Mouse (Mus musculus) frontal cortex, adult (tissue): ENCODE results near the gene Psmd3.
A peak's percentile ranks its signal among the peaks of the same experiment; 100 is the strongest.
"Not testable (repeated sequence)": the region's sequence is repeated elsewhere in the genome, so short reads cannot be mapped to it uniquely, and the experiment has no call there.

Experiments
- ATAC-seq: cut with Nextera tagmentation; 2 replicates; pipeline ENCODE4 v1.9.2; 2017; ENCODE audit warnings: mild to moderate bottlenecking, moderate library complexity, mixed read lengths; ENCODE audit not compliant: low TSS enrichment

Gene Psmd3

DNA sequence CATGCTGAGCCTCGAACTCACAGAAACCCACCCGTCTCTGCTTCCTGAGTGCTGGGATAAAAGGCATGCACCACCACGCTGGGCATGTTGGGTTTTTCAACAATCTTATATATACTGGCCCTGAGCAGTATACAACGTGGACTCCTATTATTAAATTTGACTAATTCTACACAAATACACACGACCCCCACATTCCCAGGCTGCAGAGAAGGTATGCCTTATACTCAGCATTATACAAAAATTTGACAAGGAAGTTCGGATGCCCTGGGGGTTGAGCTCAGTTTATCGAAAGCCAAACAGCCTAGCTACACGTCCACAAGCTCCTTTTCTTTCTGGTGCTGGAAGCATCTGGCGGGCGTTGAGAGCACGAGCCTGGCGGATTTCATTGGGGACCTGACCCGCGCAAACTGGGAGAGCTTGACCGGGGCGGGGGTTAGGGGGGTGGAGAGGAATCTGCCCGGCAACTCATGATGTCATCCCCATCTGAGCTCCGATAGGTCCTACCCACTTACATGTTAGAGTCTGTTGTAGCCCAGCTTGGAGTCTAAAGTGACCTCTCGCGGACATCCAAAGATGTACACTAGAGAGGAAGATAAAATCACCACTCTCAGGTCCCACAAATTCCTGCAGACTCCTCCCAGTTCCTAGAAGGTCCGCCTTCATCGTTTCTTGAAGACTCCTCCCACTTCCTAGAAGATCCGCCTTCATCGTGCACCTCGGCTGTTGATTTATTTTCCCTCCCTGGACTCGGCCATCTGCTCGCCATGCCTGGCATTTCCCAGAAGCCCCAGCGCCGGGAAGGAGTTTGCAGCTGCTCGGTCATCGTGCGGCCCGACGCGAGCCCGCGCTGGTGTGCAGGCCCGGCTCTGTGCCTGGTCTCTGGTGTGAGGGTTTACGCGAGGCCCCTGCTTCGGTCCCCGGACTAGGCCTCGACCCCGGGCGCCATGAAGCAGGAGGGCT lies at the start of gene Psmd3:
Gene Psmd3, plus strand, starts transcription at position 769 of the 960 bp plus-strand sequence.
- peak; percentile 94 for ATAC-seq

DNA sequence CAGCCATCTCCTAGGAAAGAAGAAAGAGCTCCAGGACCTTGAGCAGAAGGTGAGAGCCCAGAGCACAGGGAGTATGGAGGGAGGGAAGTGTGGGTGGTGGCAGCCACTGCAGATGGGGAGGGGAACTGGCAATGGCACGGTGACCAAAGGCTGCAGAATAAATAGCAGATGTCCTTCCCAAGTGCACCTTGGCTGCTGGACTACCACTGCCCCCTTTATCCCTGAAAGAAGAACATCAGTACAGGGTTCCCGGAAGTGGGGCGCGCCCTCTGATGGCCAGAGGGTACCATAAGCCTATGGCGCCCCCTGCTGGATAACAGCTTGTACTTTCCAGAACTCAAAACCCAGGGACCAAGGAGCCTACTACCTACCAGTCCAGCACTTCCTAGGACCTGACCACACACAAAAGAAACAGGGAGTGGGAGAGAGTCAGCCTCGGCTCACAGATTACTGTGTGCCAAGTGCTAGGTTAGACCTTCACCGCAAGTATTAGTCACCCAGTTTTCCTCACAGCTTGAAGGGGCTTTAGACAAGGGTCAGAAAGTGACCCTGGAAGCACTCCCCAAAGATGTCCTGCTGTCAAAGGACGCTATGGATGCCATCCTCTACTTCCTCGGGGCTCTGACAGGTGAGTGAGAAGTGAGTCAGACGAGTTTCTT lies 46.9 kb upstream of the Psmd3 start:
- ATAC-seq, result peak; percentile 69; the same call in 1 of the 2 replicates

DNA sequence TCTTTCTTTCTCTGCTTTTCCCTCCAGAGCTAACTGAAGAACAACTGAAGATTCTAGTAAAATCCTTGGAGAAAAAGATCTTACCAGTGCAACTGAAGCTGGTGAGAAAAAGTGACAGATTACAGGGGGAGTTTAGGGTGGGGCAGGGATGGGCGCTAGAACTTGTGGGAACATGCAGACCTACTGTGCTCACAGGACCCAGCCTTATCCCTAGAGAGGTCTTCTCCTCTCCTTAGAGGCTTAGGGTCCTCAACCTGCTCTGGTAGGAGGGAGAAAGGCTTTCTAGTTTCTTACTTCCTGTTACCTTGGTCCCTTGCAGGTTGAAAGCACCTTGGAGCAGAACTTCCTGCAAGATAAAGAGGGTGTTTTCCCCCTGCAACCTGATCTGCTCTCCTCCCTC lies 44.9 kb upstream of the Psmd3 start:
- no peak for ATAC-seq

DNA sequence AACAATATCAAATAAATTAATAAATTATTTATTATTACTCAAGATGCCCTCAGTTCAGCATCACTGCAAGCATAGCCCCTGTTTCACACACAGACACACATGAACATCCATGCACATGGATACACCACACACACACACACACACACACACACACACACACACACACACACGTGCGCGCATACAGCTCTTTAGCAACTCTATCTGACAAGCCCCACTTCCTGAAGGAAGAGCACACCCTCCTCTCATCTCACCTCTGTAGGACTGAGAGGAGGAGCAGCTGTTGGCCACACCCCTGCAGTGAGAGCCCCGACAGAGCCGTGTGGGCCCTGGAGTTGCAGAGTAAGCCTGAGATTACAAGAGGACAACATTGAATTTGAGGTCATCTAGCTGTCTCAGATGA lies 42.3 kb upstream of the Psmd3 start:
- ATAC-seq, result no peak

DNA sequence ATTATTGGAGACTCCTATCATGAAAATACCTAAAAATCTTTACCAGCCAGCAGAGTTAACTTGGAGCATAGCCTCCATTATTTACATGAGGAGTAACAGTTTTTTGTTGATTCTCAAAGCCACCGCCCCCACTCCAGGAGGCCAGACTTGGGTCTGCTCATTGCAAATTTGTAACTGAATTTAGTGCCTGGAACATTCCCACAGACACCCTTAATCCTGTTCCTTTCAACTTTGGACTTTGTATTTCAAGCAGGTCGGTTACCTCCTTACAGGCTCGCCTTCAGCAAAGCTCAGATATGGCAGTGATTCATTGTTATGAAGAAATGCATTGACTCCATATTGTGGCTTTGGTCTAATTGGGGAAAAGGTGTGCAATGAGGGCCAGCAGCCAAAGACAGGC lies 37.6 kb upstream of the Psmd3 start:
- ATAC-seq, result no peak

DNA sequence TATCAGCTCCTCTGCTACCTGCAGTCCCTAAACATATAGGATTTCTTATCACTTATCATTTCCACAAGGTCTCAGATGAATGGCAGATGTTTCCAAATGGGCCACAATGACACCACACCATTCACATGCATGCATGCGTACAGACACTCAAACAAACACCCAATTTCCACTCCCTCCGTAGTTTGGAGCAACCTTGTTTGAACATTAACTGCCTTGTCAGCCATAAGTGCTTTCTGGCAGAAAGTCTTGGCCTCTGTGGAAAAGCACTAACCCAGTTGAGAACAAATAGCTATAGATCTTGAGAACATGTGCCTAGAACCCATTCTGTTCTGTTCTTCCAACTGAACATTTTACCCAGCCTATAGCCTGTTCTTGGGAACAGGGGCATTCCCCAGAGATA lies 36.4 kb upstream of the Psmd3 start:
- ATAC-seq, result no peak

DNA sequence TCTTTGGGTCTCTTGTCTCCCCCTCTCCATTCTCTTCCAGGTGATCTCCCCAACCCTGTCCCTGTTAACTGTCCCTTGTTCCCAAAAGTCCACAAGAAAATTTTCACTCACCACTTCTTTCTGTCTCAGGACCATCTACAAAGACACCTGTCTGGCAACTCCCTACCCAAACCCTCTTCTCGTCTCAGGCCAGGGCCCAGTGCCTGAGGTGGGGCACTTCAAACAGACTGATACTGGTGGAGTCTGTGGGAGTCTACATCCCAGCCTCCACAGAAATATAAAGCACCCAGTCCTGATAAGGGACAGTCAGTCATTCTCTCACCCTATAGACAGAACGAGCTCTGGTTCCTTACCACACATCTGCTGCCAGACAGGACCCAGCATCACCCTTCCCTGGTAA lies 35.9 kb upstream of the Psmd3 start, which contains the start of gene Gsdma2:
Gene Gsdma2, plus strand, starts transcription at position 301 of the 400 bp plus-strand sequence.
- no peak for ATAC-seq

DNA sequence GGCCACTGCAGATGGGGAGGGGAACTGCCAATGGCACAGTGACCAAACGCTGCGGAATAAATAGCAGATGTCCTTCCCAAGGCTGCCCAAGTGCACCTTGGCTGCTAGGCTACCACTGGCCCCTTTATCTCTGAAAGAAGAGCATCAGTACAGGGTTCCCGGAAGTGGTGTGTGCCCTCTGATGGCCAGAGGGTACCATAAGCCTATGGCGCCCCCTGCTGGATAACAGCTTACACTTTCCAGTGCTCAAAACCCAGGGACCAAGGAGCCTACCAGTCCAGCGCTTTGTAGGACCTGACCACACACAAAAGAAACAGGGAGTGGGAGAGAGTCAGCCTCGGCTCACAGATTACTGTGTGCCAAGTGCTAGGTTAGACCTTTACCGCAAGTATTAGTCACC lies 27.3 kb upstream of the Psmd3 start:
- not testable (repeated sequence) for ATAC-seq

DNA sequence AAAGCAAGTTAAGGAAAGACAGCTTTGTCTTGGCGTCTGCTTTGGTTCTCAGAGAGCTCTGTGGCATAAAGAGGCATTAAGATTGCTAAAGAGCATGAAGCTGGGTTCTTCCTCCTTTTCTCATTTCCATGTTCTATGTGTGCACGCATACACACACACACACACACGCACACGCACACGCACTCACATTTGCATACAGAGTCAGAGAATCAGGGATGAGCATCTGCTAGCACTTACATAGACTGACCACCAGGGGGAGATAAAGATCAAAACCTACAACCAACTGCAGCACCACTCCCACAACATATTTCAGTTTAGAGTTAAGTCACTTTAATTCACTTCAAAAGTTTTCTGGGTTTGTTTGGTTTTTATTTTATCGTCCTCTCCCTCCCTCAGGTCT lies 21.8 kb upstream of the Psmd3 start:
- ATAC-seq, result peak; percentile 83

DNA sequence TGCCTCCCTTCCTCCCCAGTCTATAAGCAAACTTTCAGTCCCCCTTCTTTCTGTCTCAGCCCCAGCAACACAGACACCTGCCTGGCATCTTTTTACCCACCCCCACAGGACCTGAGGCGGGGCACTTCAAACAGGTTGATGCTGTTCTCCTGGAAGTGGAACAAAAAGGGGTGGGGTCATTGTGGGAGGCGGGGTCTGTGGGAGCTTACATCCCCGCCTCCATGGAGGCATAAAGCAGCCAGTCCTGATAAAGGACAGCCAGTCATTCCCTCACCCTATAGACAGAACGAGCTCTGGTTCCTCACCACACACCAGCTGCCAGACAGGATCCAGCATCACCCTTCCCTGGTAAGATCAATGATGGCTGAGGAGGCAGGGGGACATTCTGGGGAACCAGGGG lies 18.3 kb upstream of the Psmd3 start, which contains the start of gene Gsdma:
Gene Gsdma, plus strand, starts transcription at position 261 of the 400 bp plus-strand sequence.
- ATAC-seq, result no peak

DNA sequence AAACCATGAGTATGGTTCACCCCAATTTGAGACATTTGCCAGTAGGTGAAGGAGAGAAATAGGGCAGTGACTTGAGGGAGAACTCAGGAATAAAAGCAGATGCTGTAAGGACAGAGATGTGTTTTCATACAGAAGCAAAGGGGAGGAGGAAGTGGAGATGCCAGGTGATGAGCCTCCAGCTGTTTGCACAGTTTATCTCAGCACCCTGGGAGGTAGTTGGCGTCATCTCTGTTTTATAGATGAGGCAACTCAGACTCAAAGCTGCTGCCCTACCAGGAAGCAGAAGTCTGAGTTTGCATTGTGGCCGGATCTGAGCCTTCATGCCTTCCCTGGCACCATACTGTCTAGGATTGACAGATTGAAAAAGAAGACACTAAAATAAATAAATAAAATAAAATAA lies 13.4 kb upstream of the Psmd3 start:
- ATAC-seq, result no peak

DNA sequence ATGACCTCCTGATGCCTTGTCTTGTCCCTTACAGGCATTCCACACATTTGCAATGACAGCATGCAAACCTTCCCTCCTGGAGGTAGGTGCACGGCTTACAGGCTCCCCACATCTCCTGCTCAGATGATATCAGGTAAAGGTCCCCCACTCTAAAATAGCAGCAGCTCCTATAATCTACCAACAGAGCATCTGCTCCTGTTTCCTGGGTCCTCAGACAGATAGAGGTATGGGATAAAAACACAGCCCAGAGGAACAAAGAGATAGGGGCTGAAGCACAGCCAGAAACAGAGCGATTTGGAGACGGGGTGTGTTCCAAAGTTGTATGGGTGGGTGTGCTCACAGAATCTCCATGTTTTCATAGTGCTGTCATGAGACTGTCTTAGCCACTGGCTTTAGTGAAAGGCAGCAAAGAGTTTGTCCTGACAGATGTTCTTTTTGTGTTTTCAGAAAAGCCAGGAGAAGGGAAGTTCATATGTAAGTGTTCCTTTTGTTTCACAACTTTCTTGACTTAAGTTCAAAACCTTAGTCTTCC lies 11.0 kb upstream of the Psmd3 start:
- ATAC-seq, result no peak

DNA sequence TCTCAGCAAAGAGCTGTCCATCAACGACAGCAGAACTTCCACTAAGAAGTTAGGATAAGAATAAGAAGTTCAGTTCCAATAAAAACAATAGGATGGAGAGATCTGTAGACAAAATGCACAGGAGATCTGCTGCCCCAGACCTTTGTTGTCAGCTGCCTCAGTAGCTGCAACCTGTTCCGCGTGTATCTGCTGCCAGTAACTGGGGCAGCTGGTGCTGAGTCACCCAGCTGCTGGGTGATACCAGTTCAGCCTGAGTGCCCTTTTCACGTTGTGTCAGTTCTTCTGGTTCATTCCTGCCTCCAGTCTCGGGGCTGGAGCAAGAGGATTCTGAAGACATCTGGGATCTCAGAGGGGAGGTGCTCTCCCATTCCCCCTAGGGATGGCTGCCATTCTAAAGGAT lies 10.5 kb upstream of the Psmd3 start:
- ATAC-seq, result no peak

DNA sequence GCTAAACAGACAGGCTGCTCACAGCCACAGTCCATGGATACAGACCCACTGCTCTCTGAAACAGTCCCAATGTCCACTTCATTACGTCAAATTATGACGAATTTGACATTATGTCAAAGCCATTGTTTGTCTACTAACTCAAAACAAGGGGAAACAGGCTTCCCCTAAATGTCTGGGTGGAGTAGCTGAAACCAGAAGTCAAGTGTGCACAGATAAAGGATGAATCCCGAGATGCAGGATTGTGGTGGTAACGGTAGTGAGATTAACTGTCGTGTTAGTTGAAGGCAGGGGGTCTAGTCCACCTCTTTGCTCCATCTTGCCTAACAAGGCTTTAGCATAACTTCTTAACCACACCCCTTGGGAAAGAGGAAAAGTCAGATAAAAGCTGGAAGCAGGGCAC lies 9.9 kb upstream of the Psmd3 start:
- ATAC-seq, result no peak

DNA sequence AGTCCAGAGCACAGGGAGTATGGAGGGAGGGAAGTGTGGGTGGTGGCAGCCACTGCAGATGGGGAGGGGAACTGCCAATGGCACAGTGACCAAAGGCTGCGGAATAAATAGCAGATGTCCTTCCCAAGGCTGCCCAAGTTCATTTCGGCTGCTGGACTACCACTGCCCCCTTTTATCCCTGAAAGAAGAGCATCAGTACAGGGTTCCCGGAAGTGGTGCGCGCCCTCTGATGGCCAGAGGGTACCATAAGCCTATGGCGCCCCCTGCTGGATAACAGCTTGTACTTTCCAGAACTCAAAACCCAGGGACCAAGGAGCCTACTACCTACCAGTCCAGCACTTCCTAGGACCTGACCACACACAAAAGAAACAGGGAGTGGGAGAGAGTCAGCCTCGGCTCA lies 9.2 kb upstream of the Psmd3 start:
- ATAC-seq, result peak; percentile 85

DNA sequence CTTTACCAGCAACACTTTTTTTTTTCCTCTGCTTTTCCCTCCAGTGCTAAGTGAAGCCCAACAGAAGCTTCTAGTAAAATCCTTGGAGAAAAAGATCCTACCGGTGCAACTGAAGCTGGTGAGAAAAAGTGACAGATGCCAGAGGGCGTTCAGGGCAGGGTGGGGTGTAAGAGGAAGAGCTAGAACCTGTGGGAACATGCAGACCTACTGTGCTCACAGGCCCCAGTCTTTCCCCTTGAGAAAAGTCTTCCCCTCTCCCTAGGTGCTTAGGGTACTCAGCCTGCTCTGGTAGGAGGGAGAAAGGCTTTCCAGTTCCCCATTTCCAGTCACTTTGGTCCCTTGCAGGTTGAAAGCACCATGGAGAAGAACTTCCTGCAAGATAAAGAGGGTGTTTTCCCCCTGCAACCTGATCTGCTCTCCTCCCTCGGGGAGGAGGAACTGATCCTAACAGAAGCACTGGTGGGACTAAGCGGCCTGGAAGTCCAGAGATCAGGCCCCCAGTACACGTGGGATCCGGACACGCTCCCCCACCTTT lies 6.5 kb upstream of the Psmd3 start:
- no peak for ATAC-seq

DNA sequence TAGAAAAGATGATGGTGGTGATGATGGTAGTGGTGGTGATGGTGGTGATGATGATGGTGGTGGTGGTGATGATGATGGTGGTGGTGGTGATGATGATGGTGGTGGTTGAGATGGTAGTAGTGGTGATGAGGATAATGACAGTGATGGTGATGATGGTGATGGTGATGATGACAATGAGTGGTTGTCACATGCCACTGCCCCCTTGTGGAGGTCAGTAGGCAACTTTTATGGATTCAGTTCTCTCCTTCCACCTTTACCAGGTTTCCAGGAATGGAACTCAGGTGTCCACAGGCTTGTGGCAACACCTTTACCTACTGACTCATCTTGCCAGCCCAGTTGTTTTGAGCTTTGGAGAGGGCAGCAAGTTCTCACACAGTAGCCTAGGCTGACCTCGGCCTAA lies 2.3 kb upstream of the Psmd3 start:
- no peak for ATAC-seq

DNA sequence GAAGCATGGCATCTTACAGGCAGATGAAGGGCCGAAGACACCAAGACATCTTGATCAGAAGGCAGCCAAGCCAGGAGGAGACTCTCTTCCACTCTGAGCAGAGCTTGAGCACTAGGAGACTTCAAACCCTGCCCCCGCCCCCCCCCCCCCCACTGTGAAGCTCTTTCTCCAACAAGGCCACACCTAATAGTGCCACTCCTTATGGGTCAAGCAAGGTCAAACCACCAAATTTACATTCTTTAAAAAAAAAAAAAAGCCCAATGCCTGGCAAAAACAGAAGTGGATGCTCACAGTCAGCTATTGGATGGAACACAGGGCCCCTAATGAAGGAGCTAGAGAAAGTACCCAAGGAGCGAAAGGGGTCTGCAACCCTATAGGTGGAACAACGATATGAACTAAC lies 1.8 kb upstream of the Psmd3 start:
- ATAC-seq, result not testable (repeated sequence)

DNA sequence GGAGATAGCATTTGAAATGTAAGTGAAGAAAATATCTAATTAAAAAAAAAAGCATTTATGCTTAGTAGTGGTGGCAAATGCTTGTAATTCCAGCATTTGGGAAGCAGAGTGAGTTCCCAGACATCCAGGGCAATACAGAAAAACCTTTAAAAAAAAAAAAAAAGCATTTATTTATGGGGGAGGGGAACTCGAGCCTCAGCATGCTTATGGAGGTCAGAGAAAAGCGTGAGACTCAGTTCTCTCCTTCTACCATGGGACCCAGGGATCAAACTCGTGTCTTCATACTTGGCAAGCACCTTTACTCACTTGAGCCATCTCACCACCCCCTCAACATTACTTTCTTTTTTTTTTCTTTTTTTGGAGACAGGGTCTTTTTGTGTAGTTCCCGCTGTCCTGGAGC lies 1.2 kb upstream of the Psmd3 start:
- no peak for ATAC-seq

DNA sequence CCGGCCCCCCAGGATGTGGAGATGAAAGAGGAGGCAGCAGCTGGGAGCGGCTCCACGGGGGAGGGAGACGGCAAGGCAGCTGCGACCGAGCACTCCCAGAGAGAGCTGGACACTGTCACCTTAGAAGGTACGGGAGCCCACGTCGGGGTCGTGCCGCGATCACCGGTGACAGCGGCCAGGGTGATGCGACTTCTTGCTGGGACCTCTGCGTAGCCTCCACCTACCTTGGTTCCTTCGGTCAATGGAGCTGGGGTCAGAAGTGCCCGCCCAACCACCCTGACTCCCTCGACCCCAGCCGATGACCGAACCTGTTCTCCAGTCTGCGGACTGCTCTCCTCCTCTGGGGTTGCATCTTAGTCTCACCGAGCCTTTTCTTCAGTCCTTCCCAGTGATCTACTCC lies 457 bp downstream of the Psmd3 start:
- ATAC-seq, result no peak

DNA sequence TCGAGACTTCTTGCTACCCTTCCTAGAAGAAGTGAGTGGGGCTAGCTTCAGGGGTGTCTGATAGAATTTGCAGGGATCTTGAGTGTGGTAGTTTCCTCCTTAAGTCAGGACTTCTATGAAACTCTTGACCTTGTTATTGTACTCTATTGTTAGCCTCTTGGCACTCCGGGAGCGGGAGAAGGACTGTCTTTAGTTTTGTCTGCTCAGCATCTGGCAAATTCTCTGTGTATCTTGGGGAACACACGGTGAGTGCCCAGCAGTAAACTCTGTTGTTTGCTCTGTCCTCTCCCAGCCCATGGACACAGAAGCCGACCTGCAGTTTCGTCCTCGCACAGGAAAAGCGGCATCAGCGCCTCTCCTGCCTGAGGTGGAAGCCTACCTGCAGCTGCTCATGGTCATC lies 3.3 kb downstream of the Psmd3 start:
- ATAC-seq, result no peak

DNA sequence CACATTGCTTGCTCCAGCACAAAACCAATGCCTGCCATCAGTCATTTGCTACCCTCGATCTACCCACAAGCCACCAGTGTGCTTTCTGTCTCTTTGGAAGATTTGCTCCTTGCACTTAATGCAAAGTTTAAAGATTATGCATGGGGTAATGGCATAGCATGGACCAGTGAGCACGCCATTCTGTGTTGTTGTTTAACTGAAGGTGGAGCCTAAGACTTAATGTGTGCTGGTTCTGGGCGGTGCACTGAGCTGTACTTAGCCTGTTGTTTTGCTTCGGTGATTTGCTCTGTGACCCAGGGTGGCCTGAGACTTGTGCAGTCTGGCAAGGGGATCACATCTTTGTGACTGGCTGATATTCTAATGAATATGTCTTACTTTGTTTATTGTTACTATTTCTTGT lies 4.6 kb downstream of the Psmd3 start:
- ATAC-seq, result no peak

DNA sequence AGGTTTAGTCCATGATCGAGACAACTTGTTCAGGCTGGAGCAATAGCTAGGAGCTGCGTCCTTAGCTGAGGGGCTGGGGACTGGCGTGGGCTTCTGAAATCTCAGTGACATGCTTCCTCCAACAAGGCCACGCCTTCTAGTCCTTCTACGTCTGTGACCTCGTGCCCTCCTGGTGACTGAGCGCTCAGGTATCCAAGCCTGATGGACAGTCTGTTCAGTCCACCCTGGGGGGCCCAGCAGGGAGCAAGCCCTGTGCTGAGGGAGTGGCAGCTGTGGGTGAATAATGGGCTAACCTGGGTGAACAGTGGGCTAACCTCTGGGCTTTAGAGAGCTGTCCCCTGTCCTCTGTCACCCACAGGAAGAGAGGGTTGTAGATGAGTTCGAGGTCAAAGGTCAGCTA lies 5.7 kb downstream of the Psmd3 start:
- no peak for ATAC-seq
